Mouse (Mus musculus) E14TG2a.4 (cell line): ENCODE results near the gene Gm20388.

ENCODE experiments used
- CTCF ChIP-seq: conservative IDR thresholded peaks from 2 replicates; pipeline ENCODE4 v1.5.1; 2014; ENCODE audit warnings: low read length
- POU5F1 ChIP-seq: IDR thresholded peaks from 2 replicates; pipeline ENCODE4 v1.6.1; 2014; ENCODE audit warnings: low read length, borderline replicate concordance

DNA sequence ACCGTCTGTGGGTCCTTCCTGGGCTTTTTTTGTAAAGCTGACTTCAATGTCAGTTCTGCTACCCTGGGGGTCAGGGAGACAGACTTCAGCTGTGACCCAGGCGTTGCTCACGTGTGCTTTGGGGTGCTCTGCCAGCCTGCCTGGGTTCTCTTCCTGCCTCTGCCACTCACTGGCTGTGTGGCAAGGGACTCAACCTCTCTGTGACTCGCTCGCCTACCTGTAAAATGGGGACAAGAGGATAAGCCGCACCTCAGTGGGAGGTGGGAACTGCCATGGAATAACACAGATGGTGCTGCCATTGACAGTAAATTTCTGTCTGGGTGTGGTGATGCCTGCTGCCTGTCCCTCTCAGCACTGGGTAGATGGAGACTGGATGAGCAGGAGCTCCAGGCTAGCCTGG lies 605.0 kb downstream of the Gm20388 start:
- TF ChIP-seq CTCF (no peak), POU5F1 (no peak)
